Mouse (Mus musculus) midbrain, postnatal 0 days (tissue): Measurements from ENCODE around the gene Pdcd2. TPM values are rescaled to one million over a fixed set of nuclear protein-coding genes. Genes with fewer than 3 reads are reported as not detected.

Experiments
- ATAC-seq: fragments of 200-750 bp; cut with Nextera tagmentation; 2 replicates; pipeline ENCODE4 v1.8.0; 2017; ENCODE audit warnings: moderate number of reproducible peaks, mild to moderate bottlenecking, moderate TSS enrichment, moderate library complexity; ENCODE audit not compliant: low FRiP score
- DNase-seq: peaks from one replicate; pipeline ENCODE4 v3.0.0-alpha.2; 2015; ENCODE audit warnings: low spot score
- H3K27ac ChIP-seq: fragments of 300-500 bp; sonication (generic); 2 replicates; pipeline ENCODE4 v1.5.1; 2014; ENCODE audit warnings: low read depth, mild to moderate bottlenecking, low read length, mixed read lengths
- H3K27me3 ChIP-seq: fragments of 300-500 bp; sonication (generic); 2 replicates; pipeline ENCODE4 v1.6.1; 2014; ENCODE audit warnings: low read length, control low read depth, mixed read lengths; ENCODE audit not compliant: insufficient read depth
- H3K36me3 ChIP-seq: fragments of 300-500 bp; sonication (generic); 2 replicates; pipeline ENCODE4 v1.6.1; 2014; ENCODE audit warnings: low read length, control low read depth, mixed read lengths; ENCODE audit not compliant: insufficient read depth
- H3K4me1 ChIP-seq: fragments of 300-500 bp; sonication (generic); 2 replicates; pipeline ENCODE4 v1.6.1; 2014; ENCODE audit warnings: mild to moderate bottlenecking, control low read depth, antibody characterized with exemption, low read length, mixed read lengths; ENCODE audit not compliant: insufficient read depth
- H3K4me2 ChIP-seq: fragments of 300-500 bp; sonication (generic); 2 replicates; pipeline ENCODE4 v1.6.1; 2014; ENCODE audit warnings: low read depth, mild to moderate bottlenecking, low read length, mixed read lengths; ENCODE audit not compliant: poor library complexity, severe bottlenecking
- H3K4me3 ChIP-seq: fragments of 300-500 bp; sonication (generic); 2 replicates; pipeline ENCODE4 v1.5.1; 2014; ENCODE audit warnings: low read depth, mild to moderate bottlenecking, low read length, moderate library complexity
- H3K9ac ChIP-seq: fragments of 300-500 bp; sonication (generic); replicated peaks from 2 replicates; pipeline ENCODE4 v1.6.1; 2014; ENCODE audit warnings: mild to moderate bottlenecking, low read length, moderate library complexity, mixed read lengths; ENCODE audit not compliant: poor library complexity, severe bottlenecking
- H3K9me3 ChIP-seq: fragments of 300-500 bp; sonication (generic); 2 replicates; pipeline ENCODE4 v1.6.1; 2016; ENCODE audit warnings: low read length, control low read depth
- CTCF ChIP-seq: IDR thresholded peaks from 2 replicates; pipeline ENCODE4 v1.5.1; 2016; ENCODE audit warnings: antibody characterized with exemption, mild to moderate bottlenecking
- WGBS: fragments of 180-500 bp; shearing (Covaris S2); extraction: QIAGEN DNeasy Blood & Tissue Kit; methylation state at CpG from one replicate; pipeline ENCODE4 v1.1.7; 2014; 5-methylcytosine and 5-hydroxymethylcytosine counted together
- polyA plus RNA-seq: library from polyadenylated mRNA; unstranded; fragments of >200 nt; fragmentation: Nextera tagmentation; extraction: Ambion mirVana; gene quantifications from 2 replicates; pipeline ENCODE4 v1.2.1, GENCODE M21; 2015
- total RNA-seq: library from RNA; depleted of rRNA; stranded (reverse); fragments of >200 nt; gene quantifications from 2 replicates; pipeline ENCODE4 v1.2.3, GENCODE M21; 2014; rRNA removed

Gene Pdcd2
- total RNA-seq: 48.9 and 53.6 TPM in 2 replicates
- 48.1 and 49.9 TPM in 2 replicates for polyA plus RNA-seq

GRCm38 (mm10) chr17:15526986-15527810 is at the start of gene Pdcd2:
Gene Pdcd2, minus strand, starts transcription at chr17:15527301.
- Histone ChIP-seq H3K4me3 (peak within 1 kb of the TSS; percentile 88), H3K36me3 (peaks cover 9% of the 10 kb centered on the region; the same call in 1 of the 2 replicates), H3K4me1 (peaks cover 4% of the 10 kb centered on the region; the same call in 1 of the 2 replicates), H3K9ac (peak within 1 kb of the TSS; percentile 79), H3K27me3 (no peaks in the 10 kb centered on the region), H3K9me3 (no peaks in the 10 kb centered on the region), H3K4me2 (peak within 1 kb of the TSS; percentile 80), H3K27ac (peak within 1 kb of the TSS; percentile 77)
- ATAC-seq (peak; percentile 97), DNase-seq (peak; percentile 93)
- TF ChIP-seq CTCF: peak; percentile 58
- WGBS: 1% methylated on average over 47 of the region's 55 CpGs

- ATAC-seq (no peak), DNase-seq (no peak)
- TF ChIP-seq CTCF: no peak
- no peaks in the 10 kb centered on the region for H3K9me3 ChIP-seq
- no peak overlapping the region for H3K27ac ChIP-seq
- H3K9ac ChIP-seq: no peak overlapping the region
- WGBS: 86% methylated on average over 1 of the region's 1 CpGs
- H3K4me3 ChIP-seq: no peak overlapping the region
- H3K4me2 ChIP-seq: no peak overlapping the region
- H3K36me3 ChIP-seq: no peaks in the 10 kb centered on the region
- no peaks in the 10 kb centered on the region for H3K27me3 ChIP-seq
- no peaks in the 10 kb centered on the region for H3K4me1 ChIP-seq
These were observed 48.0 kb upstream of the Pdcd2 start for GRCm38 (mm10) chr17:15575056-15575455.

GRCm38 (mm10) chr17:15566908-15567307 is 39.8 kb upstream of the Pdcd2 start:
- H3K4me3 ChIP-seq: no peak overlapping the region
- 72% methylated on average over 5 of the region's 5 CpGs for WGBS
- H3K9me3 ChIP-seq: no peaks in the 10 kb centered on the region
- DNase-seq (no peak), ATAC-seq (no peak)
- no peaks in the 10 kb centered on the region for H3K36me3 ChIP-seq
- H3K4me2 ChIP-seq: no peak overlapping the region
- H3K9ac ChIP-seq: no peak overlapping the region
- no peak overlapping the region for H3K27ac ChIP-seq
- no peaks in the 10 kb centered on the region for H3K27me3 ChIP-seq
- H3K4me1 ChIP-seq: no peaks in the 10 kb centered on the region
- TF ChIP-seq CTCF: 0 out of 2 replicates have a peak, but pooled peaks have one; percentile 12

GRCm38 (mm10) chr17:15564928-15565300 is 37.8 kb upstream of the Pdcd2 start:
- Histone ChIP-seq H3K36me3 (no peaks in the 10 kb centered on the region), H3K27ac (peak overlapping the region; percentile 96; the same call in 1 of the 2 replicates), H3K4me3 (peak overlapping the region; percentile 43), H3K9ac (0 out of 2 replicates have a peak overlapping the region, but pooled peaks have one; percentile 26), H3K4me2 (peak overlapping the region; percentile 54), H3K27me3 (no peaks in the 10 kb centered on the region), H3K9me3 (no peaks in the 10 kb centered on the region), H3K4me1 (no peaks in the 10 kb centered on the region)
- WGBS: 40% methylated on average over 12 of the region's 12 CpGs
- TF ChIP-seq CTCF: no peak
- DNase-seq: no peak
- no peak for ATAC-seq

- under 1% methylated on average over 43 of the region's 43 CpGs for WGBS
- peak within 1 kb of the TSS; percentile 96 for H3K27ac ChIP-seq
- peak; percentile 100 for ATAC-seq
These were observed 37.2 kb upstream of the Pdcd2 start, which contains the start of gene Prdm9 for GRCm38 (mm10) chr17:15564014-15564927. Gene Prdm9, minus strand, starts transcription at chr17:15564354.

More at GRCm38 (mm10) chr17:15564014-15564927, 37.2 kb upstream of the Pdcd2 start, which contains the start of gene Prdm9:
- no peaks in the 10 kb centered on the region for H3K4me1 ChIP-seq
- no peaks in the 10 kb centered on the region for H3K27me3 ChIP-seq
- no peaks in the 10 kb centered on the region for H3K9me3 ChIP-seq
- peak within 1 kb of the TSS; percentile 54 for H3K4me2 ChIP-seq
- TF ChIP-seq CTCF: no peak
- no peaks in the 10 kb centered on the region for H3K36me3 ChIP-seq
- peak within 1 kb of the TSS; percentile 43 for H3K4me3 ChIP-seq
- peak within 1 kb of the TSS; percentile 78 for H3K9ac ChIP-seq
- DNase-seq: peak; percentile 98
